Mouse (Mus musculus) brain, embryonic 18.5 days (tissue): ENCODE results near the gene Rybp.
A peak's percentile ranks its signal among the peaks of the same experiment; 100 is the strongest.

Experiments
- DNase-seq: peaks from one replicate; pipeline ENCODE4 v3.0.0-alpha.2; 2012; ENCODE audit warnings: low read depth, low spot score

Gene Rybp

DNA sequence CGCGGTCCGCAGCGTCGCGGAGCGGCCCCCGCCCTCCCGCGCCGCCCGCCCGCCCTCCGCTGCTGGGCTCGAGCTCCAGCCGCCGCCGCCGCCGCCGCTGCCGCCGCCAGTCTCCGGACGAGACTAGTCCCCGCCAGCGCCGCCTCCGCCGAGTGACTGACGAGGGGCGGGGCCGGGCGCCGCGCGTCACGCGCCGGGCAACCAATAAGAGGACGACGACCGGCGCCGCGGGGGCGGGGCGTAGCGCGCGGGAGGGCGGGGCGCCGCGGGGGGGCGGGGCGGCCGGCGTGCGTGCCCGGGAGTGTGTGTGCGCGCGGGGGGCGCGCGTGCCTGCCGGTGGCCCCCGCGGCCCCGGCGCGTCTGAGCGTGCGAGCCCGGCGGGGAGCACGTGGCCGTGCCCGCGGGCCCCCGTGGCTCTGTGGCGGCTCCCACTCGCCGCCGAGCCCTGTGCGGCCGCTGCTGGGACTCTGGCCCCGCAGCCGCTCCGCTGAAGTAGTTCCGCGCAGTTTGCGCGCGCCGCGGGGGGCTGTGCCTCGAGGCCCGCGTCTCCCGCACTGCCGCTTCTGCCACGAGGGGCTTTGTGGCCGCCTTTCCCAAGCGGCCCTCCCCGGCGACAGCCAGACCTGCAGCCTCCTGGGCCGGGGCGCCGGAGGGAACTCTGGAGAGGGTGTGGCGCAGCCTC lies at the start of gene Rybp:
TSS of gene Rybp (minus strand) at position 152 of the 682 bp plus-strand sequence.
- peak; percentile 82 for DNase-seq

DNA sequence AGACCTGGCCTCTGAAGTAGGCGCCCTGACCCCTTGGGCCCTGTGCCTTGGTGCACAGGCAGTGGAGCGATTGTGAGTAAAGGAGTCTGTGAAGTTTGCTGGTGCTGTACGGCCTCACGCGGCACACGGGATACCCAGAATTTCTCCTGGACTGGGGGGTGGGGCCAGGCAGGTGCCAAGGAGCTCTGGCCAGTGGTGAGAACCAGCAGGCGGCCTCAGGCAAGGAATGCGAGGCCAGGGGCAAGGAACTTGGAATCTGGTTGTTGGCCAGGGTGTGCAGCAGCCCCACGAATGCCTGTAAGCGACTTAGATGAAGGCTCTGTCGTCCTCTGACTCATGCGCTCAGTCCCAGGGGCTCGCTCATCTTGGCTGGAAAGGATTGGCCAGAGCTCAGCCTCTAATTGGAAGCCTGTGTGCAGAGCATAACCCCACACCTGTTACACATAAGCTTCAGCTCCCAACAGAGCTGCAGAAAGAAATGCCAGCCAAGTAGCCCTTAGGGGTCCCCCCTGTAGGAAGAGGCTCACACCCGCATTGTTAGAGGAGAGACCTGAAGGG lies 49.4 kb upstream of the Rybp start:
- DNase-seq, result no peak

GRCm38 (mm10) chr6:100335506-100336144 lies 48.3 kb upstream of the Rybp start:
- no peak for DNase-seq

GRCm38 (mm10) chr6:100333745-100334144 lies 46.5 kb upstream of the Rybp start:
- no peak for DNase-seq

GRCm38 (mm10) chr6:100332479-100332878 lies 45.2 kb upstream of the Rybp start:
- DNase-seq, result no peak

DNA sequence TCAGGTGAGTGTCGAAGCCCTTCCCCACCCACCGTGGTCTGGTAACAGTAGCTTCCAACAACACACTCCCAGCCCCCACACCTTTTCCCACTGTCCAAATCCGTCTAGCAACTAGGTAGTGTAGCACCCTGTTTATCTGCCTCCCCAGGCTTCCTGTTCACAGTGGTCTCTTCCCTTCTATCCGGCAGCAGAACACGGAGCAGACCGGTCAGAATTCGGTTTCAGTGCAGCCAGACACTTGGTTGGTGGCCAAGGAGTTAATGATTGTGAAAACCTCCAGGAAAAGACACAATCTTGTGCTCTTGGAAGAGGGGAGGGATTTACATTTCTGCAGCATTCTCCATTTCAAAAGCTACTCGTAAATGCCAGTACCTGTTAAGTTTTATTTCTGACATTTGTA lies 44.3 kb upstream of the Rybp start:
- no peak for DNase-seq

DNA sequence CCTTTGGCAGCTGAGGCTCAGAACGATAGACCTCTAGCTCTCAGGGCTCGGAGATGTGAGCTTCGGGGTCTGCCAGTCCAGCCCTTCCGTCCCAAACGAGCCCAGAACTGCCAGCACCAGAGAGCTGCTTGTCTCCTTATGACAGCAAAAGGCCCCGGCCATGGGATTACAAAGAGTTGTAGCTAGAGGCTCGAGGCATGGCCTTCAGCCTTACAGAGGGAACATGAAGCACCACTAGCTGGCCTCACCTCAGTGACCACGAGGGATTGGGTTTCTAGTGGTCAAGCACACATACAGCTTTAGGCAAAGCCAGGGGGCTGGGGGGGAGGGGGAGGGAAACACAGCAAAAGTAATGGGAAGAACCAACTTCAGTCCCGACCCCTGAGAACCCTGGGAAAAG lies 43.8 kb upstream of the Rybp start:
- DNase-seq, result no peak

DNA sequence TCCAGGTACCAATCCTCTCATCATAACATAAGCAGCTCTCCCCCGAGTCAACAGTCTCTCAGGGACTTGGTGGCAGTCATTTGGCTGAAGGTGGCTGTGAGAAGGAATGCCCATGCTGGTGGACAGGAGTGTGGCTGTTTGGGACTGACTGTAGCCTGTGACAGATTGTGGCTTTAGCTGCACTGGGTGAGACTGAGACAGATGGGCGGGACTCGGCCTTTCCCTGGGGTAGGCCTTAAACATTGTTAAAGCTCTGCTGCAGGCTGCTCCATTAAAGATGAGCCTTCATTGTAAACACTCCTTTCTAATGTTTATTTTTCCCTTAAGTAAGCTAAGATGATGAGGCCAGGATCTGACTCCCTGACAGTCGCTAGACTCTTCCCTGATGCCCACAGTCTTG lies 42.3 kb upstream of the Rybp start:
- no peak for DNase-seq

DNA sequence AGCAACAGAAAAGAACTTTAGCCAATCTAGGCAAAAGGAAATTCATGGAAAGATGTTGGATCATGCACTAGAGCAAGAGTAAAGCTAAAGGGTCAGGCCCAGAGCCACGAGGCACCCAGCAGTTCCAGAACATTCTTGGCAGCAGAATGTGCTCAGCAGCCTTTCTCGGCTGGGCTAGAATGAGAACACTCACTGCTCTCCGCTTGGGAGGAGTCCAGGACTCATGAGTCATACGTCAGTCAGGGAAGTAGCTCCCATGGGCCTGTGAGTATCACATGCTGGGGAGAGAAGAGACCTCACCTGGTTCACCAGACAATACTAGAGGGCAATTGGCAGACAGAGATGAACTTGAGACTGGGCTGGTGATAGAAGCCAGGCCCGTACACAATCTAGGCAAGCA lies 39.8 kb upstream of the Rybp start:
- DNase-seq, result no peak

- DNase-seq, result no peak
Measured at GRCm38 (mm10) chr6:100323756-100324430, 36.6 kb upstream of the Rybp start.

- DNase-seq, result no peak
Measured at GRCm38 (mm10) chr6:100322561-100322960, 35.3 kb upstream of the Rybp start.

- no peak for DNase-seq
Measured at GRCm38 (mm10) chr6:100322145-100322544, 34.9 kb upstream of the Rybp start.

GRCm38 (mm10) chr6:100314201-100314600 lies 26.9 kb upstream of the Rybp start:
- DNase-seq, result no peak

- no peak for DNase-seq
Measured at GRCm38 (mm10) chr6:100311167-100311566, 23.9 kb upstream of the Rybp start.

DNA sequence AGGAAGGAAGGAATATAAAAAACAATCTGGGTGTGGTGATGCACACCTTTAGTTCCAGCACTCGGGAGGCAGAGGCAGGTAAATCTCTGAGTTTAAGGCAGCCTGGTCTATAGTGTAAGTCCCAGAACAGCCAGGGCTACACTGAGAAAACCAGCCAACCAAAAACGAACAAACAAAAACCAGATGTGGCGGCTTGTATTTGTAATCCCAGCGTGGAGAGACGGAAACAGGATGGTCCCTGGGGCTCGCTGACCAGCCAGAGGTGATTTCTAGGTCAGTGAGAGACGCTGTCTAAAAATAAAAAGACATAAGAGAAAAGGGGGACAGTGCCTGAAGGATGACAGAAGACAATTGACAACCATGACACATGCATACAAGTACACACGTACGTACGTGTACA lies 17.5 kb upstream of the Rybp start:
- no peak for DNase-seq

- DNase-seq, result no peak
Measured at GRCm38 (mm10) chr6:100301410-100302108, 14.3 kb upstream of the Rybp start.

DNA sequence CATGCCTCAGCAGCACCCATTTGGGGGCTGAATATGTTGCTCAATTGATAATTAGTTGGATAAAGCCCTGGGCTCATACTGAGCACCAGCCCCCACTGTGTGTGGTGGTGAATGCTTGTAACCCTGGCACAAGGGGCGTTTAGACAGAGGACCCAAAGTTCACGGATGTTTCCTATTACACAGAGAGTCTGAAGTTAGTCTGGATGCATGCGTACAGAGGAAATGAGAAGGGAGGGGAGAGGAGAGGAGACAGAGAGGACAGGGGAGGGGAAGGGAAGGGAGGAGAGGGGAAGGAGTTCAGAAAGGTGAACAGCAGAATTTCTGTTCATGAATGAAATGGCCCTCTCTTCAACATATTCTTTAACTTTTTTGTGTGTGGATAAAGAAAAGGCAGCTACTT lies 13.5 kb upstream of the Rybp start:
- no peak for DNase-seq

DNA sequence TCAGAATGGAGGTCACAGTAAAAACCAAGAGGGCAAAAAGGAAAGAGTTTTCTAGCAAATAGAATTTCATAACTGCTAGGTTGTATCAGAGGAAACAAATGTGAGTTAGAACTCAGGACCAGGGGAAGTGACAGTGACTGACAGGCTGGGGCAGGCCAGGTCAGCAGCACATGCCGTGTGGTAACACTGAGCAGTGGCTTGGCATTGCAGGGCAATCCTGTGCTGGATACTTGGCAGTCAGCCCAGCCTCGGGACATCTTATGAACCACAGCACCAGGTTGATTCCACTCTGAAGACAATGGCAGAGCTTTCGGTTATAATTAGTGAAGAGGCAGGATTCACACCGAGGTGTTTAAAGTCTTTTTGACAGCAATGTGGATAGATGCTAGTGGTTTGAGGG lies 11.7 kb upstream of the Rybp start:
- DNase-seq, result no peak

DNA sequence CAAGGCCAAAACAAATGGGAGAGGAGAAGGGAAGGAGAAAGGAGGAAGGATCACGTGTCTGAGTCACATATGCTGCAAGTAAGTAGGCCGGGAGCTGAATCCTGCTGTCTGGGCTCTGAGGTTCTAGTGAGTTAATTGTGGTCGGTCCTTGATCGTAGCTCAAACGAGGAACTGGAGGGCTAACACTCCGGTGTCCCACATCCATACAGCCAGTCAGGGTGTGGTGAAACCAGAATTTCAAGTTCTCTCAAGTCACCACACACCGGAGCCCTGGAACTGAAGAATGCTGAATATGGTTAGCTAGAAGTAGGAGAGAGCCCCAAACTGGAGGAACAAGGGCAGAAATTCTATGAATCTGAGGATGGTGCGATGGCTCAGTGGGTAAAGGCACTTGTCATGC lies 10.3 kb upstream of the Rybp start:
- DNase-seq, result no peak

DNA sequence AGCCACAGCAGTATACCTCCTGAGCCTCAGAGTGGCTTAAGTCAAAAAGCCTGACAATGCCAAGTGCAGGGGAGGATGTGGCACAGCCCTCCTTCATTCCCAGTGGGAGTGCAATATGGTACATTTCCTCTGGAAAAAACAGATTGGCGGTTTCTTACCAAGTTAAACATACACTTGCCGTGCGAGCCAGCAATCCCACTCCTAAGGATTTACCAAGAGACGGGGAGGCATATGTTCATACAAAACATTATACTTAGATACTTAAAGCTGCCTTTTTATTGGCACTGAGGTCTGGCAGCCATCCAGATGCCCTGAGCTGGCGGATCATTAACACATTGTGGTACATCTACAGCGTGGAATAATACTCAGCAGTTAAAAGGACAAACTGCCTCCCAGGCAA lies 5.1 kb upstream of the Rybp start:
- no peak for DNase-seq

DNA sequence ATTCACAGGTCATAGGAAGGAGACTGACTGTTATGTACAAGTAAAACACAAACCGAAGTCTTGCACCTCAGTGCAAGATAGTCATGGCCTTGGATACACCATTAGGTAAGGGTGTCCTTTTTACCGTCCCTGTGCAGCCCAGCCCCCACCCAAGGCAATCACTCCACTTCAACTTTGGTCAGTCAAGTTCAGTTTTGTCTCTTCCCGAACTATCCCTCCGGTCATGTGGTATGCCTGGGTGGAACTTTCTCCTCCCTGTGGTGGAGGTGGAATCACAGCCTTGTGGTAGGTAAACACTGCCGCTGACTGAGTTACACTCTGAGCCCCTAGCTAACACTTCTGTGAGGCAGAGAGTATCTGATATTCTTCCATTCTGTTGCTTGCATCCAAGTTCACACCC lies 1.8 kb upstream of the Rybp start:
- no peak for DNase-seq

DNA sequence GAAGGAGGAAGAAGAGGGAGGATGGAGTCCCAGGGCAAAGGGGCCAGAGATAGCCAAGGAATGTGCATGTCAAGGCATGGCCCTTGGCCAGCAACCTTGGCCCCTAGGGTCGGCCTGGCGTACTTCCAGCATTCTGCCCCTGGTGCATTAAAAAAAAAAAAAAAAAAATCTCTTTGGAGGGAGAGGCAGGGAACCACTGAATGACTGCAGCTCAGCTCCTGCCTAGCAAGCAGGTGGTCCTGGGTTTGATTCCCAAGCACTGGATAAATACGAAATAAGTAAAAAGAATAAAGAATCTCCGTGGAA lies 1.4 kb upstream of the Rybp start:
- DNase-seq, result no peak
